Mouse (Mus musculus): ENCODE data around the gene Myrf.

- TF ChIP-seq POLR2A (IDR thresholded peaks at IDR 0.05; ENCODE audit: borderline replicate concordance, extremely low read depth, insufficient read depth, insufficient read length, poor library complexity, severe bottlenecking) (no peak), CTCF (IDR thresholded peaks at IDR 0.05; ENCODE audit: borderline replicate concordance, extremely low read depth, insufficient read depth, insufficient read length) (no peak)
Observed at GRCm38 (mm10) chr19:10185876-10186275, 54.7 kb downstream of the Myrf start.
